Mouse (Mus musculus) left cerebral cortex, postnatal 14 days (tissue): ENCODE measurements around the gene Ubl7. TPM values are rescaled to one million over a fixed set of nuclear protein-coding genes. Genes with fewer than 3 reads are reported as not detected.
A peak's percentile ranks its signal among the peaks of the same experiment; 100 is the strongest.

Experiments used
- DNase-seq, 2 experiments: peaks; one replicate each; pipeline ENCODE4 v3.0.0; 2021 to 2022; ENCODE audit warnings: low spot score in 2 of 2, mixed read lengths in 1 of 2
- intact Hi-C: fragments of 180-260 bp; cut with DNase I; formaldehyde crosslinking; loops from one replicate; pipeline ENCODE4 v1.15.1; 2025
- total RNA-seq, 2 experiments: library from RNA; stranded (reverse); gene quantifications; 2 replicates each; pipeline ENCODE4 v1.2.3; 2021

Gene Ubl7
- total RNA-seq, 2 experiments from 2014 or later: 107 to 112 TPM

DNA sequence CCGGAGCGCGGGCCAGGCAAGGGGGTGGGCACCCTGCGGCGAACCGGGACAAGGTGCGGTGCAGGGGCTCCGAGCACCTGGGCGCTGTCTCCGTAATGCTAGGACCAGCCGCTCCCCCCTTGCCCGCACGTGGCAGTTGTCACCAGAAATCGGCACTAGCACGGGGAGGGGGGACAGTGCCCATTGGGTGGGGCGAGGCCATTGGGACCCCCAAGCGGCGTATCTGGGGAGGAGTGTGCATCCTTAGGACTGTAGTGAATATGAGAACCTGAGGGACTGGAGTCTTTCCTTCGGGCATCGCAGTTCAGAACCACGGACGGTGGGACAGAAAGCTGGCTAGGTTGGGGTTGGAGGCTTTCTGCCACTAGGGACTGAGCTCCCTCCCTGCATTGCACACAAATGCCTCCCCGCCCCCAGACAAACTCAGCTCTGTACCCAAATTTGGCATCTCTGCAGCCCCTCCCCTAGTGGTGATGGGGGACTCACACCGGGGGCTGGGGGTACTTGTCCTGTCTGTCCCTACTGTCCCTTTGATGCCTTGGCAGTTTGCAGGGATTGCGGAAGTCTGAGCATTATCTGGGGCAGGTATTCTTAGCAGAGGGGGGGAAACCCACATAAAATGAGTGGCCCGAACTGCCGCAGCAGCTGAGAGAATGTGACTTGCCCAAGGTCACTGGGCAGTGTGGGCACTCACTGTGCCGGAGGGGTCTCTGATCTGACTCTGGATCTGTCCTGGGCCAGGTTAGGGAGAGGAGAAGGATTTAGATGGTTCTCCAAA, 30.3 kb downstream of the Ubl7 start:
- intact Hi-C loops: no loop called here
- peak in 1 of 2 experiments; percentile 49 for DNase-seq

GRCm38 (mm10) chr9:57942039-57942438, 31.3 kb downstream of the Ubl7 start:
- no peak for DNase-seq
- intact Hi-C loops: no loop called here

- no peak for DNase-seq
Observed at GRCm38 (mm10) chr9:57943067-57943466, 32.3 kb downstream of the Ubl7 start.

GRCm38 (mm10) chr9:57944572-57944971, 33.8 kb downstream of the Ubl7 start:
- peak; percentile 60 to 68 for DNase-seq
- intact Hi-C loops: no loop called here

More at GRCm38 (mm10) chr9:57943067-57943466, 32.3 kb downstream of the Ubl7 start:
- intact Hi-C loops: no loop called here

DNA sequence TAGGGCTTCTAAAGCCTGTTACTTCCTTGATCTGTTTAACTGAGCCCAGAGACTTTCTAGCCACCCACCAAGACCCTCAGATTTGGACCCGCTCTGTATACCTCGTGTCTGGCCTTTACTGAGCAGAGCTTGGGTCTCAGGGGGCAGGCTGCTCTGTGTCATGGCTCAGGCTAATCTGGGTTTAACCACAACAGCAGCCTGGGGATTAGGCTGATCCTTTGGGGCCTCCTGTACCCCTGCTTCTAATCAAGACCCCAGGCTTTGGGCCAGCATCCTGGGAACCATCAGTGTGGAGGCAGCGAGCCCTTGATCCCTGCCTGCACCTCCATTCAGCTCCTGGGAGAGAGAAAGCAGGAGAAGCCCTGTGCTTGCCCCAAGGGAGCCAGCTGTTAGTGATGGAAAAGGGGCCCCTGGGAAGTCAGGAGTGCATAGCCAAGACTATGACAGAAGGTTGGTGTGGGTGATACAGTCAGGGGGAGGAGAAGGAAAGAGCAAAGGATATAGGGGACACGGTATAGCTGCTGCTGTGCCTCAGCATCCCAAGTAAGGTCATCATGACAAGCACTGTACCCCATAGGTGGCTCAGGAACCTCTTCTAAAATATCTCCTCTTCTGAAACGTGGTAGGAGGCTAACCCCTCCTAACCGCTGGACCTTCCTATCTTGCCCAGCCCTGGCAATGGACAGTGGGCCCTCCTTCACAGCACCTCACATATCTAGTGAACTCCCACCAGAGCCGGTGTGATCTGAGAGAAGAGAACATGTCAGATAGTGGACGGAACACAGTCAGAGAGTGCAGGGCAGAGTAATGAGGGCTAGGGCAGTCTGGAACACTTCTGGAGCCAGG, 35.2 kb downstream of the Ubl7 start:
- no peak for DNase-seq
- intact Hi-C loops: loop anchor here (2.0 kb wide), 1 partner anchor 45 kb away; no protein-coding TSS in a partner anchor

DNA sequence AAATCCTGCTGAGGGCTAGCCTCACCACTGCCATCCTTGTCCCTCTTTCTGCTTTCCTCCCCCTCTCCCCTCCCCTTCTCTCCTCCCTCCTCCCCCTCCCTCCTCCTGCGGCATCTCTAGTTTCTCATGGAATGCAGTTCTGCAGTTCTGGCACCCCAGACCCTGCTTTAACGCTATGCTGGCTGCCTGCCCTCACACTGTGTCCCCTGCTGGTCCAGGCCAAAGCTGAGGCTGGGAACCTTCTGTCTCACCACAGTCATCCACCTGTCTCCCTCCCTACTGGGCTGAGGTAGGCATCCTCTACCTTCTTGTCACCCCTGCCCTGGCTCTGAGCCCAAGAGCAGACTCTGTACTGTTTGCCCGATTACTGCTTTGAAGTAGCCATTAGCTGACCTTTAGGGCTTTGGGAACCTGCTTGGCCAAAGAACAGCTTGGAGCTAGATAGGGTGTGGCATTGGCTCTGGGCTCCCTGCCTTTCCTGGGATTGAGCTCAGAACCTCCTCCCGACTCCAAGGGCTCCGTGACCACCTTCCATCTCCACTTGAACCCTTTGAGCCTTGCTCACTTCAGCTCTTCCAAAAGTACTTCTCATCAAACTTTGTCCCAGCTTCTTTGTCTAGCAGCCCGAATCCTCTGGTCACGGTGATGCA, 36.7 kb downstream of the Ubl7 start:
- intact Hi-C loops: loop anchor here (2.0 kb wide), 1 partner anchor 43 kb away; no protein-coding TSS in a partner anchor
- no peak for DNase-seq

DNA sequence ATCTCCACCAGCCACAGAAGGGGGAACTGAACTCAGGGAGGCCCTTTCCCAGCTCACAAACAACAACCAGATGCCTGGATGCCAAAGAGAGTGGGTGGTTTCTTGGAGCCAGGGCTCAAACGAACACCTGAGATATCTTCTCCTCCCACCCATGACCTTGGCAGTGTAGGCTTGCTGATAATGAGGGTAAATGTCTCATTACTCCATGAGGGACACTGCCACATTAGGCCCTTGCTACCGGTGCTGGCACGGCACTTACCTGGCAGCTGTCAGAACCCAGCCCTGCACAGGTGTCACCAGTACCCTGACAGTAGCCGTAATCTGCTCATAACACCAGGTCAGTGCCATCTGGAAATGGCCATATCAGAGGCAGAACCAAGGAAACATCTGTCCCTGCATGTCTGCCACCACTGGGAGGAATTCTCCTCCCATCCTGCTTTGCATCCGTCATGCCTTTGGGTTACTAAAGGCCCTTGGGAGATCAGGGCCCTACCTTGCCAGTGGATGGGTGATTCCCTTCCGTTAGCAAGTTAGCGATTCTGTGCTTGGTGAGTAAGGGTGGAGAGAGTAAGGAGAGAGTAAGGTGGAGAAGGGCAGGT, 37.7 kb downstream of the Ubl7 start:
- DNase-seq: no peak
- intact Hi-C loops: no loop called here

DNA sequence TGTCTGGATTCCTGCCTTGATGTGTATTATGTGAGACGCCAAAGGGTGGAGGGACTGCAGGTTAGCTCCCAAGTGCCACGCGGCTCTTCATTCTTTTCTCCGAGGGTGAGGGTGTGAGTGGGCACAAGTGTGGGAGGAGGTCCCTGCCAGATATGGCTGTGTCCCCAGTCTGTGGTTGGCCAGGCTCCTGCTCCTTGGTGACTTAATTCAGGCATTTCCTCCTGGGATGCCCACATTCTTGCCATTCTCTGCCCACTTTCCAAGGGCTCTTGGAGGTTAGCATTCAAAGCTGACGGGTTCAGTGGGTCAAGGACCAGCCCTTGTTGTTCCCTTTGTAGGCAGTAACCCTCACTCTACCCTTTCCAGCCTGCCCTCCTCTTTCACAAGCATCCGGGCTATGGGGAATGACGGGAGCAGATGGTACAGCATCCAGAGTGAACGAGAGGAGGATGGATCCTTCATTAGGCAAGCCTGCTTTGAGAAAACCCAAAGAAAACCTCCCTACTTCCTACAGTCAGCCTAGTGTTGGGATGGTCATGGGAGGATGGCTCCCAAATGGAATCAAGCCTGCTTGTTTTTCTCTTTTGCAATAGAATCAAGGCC, 38.4 kb downstream of the Ubl7 start:
- intact Hi-C loops: no loop called here
- no peak for DNase-seq

DNA sequence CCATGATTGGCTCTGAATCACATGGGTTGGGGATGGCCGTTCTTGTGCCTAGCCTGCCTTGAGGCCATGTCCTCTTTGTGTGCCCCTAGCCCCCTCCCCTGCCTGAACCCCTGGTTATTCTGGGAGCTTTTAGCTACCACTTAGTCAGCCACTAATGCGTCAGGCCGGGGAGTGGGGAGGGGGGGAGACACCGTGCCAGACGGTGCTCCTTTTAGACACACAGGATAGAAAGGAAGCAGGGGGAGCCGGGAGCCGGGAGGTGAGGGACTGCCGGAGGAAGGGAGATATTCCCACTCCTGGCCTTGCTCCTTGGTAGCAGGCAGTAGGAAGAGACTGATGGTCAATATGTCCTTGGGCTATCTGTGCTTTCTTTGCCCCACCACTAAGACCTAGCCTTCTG, 39.1 kb downstream of the Ubl7 start:
- DNase-seq: no peak
- intact Hi-C loops: no loop called here

DNA sequence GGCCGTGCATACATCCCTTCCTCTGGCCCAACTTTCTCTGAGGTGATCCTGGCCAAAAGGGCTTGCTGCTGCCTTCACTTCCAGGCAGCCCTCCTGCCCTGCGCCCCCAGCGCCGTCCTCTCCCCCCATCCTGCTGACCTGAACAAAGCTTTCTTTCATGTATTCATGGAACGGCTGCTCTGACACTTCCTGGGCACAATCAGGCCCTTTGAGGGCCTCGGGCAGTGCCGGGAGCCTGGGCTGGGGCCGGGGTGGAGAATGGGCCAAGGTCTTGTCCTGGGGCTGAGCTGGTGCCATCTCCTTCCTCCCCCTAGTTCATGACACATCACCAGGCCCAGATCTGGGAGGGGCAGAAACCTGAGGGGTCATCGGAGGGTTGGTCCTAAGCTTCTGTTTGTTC, 39.7 kb downstream of the Ubl7 start:
- no peak for DNase-seq
- intact Hi-C loops: no loop called here

GRCm38 (mm10) chr9:57951993-57952392, 41.2 kb downstream of the Ubl7 start:
- no peak for DNase-seq
- intact Hi-C loops: no loop called here

GRCm38 (mm10) chr9:57954962-57955744, 44.4 kb downstream of the Ubl7 start:
- intact Hi-C loops: no loop called here
- no peak for DNase-seq

GRCm38 (mm10) chr9:57955764-57956163, 45.0 kb downstream of the Ubl7 start:
- intact Hi-C loops: no loop called here

DNA sequence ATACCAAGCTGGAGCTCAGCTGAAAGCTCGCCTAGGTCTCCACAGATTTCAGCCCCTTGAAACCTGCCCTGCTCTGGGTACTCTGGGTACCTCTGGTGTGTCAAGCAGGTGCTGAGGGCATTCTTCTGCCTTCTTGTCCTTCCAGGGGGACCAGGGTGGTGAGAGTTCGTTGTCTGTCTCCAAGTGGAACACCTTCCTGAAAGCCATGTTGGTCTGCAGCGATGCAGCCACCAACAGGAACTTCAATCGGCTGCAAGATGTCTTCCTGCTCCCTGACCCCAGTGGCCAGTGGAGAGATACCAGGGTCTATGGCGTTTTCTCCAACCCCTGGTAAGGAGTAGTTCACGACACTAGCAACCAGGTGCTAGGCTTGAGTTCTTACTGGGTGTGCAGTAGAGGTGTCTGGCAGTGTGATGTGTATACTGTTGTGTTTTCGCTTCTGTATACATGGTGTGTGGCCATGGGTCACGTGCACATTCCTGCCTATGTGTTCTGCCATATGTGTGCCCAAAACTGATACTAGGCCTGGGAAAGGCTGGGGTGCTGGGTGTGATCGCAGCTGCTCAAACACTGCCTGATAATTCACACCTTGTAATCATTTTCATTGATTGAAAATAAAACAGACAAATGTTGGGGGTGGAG, 45.5 kb downstream of the Ubl7 start:
- DNase-seq: no peak
- intact Hi-C loops: no loop called here

More at GRCm38 (mm10) chr9:57955764-57956163, 45.0 kb downstream of the Ubl7 start:
- DNase-seq: no peak

- intact Hi-C loops: no loop called here
- no peak for DNase-seq
Observed at GRCm38 (mm10) chr9:57956838-57957236, 46.1 kb downstream of the Ubl7 start.

- DNase-seq: no peak
- intact Hi-C loops: no loop called here
Observed at GRCm38 (mm10) chr9:57958615-57959014, 47.8 kb downstream of the Ubl7 start.

GRCm38 (mm10) chr9:57959399-57959798, 48.6 kb downstream of the Ubl7 start:
- intact Hi-C loops: no loop called here

More at GRCm38 (mm10) chr9:57959399-57959798, 48.6 kb downstream of the Ubl7 start:
- no peak for DNase-seq
